Comparison of ENCODE assay signal across 12 mouse cellular contexts in the genomic region with DNA sequence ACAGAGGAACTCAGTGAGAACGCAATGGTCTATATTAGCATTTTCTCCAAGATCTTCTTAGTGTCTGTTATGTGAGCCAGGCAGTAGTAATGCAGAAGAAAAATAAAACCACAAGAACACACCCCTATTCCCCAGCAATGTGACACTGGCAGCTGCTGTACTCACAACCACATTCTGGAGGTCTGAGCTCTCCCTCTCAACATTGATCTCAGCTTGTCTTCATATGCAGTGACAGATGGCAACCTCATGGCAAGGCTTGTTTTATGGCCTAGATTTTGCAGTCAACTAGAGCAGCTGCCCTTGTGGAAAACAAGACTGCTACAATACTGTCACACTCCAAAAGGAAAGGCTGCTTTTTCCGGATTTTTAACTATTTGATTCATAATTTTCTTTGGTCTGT.
DNase-seq lines count a peak whose midpoint lies in the region; ATAC-seq lines count a peak whose summit lies in the region.
"Had no signal": no experiment of that assay in that cellular context is flagged by ENCODE, and none has a peak within 500 bp of the region (broad histone marks: within the 10 kb centered on the region; RNA-seq: fewer than 3 reads in every experiment).

No protein-coding gene starts in this region.

- H3K27me3 ChIP-seq in hindbrain, embryonic 16.5 days (replicated peaks; ENCODE audit: control insufficient read depth, insufficient read depth, low read length) = no peaks in the 10 kb centered on the region
- H3K27me3 ChIP-seq in hindbrain, embryonic 12.5 days = no peaks in the 10 kb centered on the region
- no peaks in the 10 kb centered on the region for H3K27me3 ChIP-seq in midbrain, embryonic 16.5 days (ENCODE audit: control insufficient read depth, insufficient read depth, low read depth, low read length)
- H3K27me3 ChIP-seq: CH12.LX; limb, embryonic 15.5 days; megakaryocyte, embryonic 14.5 days; stomach, embryonic 15.5 days had no signal

- H3K9me3 ChIP-seq in hindbrain, embryonic 16.5 days (ENCODE audit: control insufficient read depth, low read length) = no peaks in the 10 kb centered on the region
- no peaks in the 10 kb centered on the region for H3K9me3 ChIP-seq in hindbrain, embryonic 12.5 days (replicated peaks)
- no peaks in the 10 kb centered on the region for H3K9me3 ChIP-seq in midbrain, embryonic 16.5 days (replicated peaks; ENCODE audit: control insufficient read depth, low read length, poor library complexity, severe bottlenecking)
- H3K9me3 ChIP-seq: limb, embryonic 15.5 days; megakaryocyte, embryonic 14.5 days; stomach, embryonic 15.5 days had no signal

- no peaks in the 10 kb centered on the region for H3K4me1 ChIP-seq in hindbrain, embryonic 16.5 days (ENCODE audit: control insufficient read depth, insufficient read depth, low read depth, low read length)
- H3K4me1 ChIP-seq in hindbrain, embryonic 12.5 days = no peaks in the 10 kb centered on the region
- H3K4me1 ChIP-seq in midbrain, embryonic 16.5 days (ENCODE audit: control insufficient read depth, insufficient read depth, low read length) = no peaks in the 10 kb centered on the region
- H3K4me1 ChIP-seq: limb, embryonic 15.5 days; megakaryocyte, embryonic 14.5 days; stomach, embryonic 15.5 days had no signal

- peak; percentile 64 for ATAC-seq in hindbrain, embryonic 16.5 days
- no peak for ATAC-seq in hindbrain, embryonic 12.5 days (ENCODE audit: low FRiP score)
- ATAC-seq in midbrain, embryonic 16.5 days = no peak

- H3K4me3 ChIP-seq in hindbrain, embryonic 16.5 days (ENCODE audit: low read length) = no peak overlapping the region
- H3K4me3 ChIP-seq in hindbrain, embryonic 12.5 days = no peak overlapping the region
- no peak overlapping the region for H3K4me3 ChIP-seq in midbrain, embryonic 16.5 days (ENCODE audit: low read depth, low read length)
- H3K4me3 ChIP-seq: limb, embryonic 15.5 days; megakaryocyte, embryonic 14.5 days; stomach, embryonic 15.5 days had no signal

- no peak overlapping the region for H3K27ac ChIP-seq in hindbrain, embryonic 16.5 days (ENCODE audit: low read depth, low read length)
- no peak overlapping the region for H3K27ac ChIP-seq in hindbrain, embryonic 12.5 days
- no peak overlapping the region for H3K27ac ChIP-seq in midbrain, embryonic 16.5 days (ENCODE audit: low read length)
- H3K27ac ChIP-seq: limb, embryonic 15.5 days; stomach, embryonic 15.5 days had no signal

- 88% methylated on average over 2 of the region's 2 CpGs for WGBS in hindbrain, embryonic 16.5 days
- WGBS in hindbrain, embryonic 12.5 days = 86% methylated on average over 2 of the region's 2 CpGs
- WGBS in midbrain, embryonic 16.5 days = 91% methylated on average over 2 of the region's 2 CpGs

- peak; percentile 80 for DNase-seq in cerebellum, adult 9-10 months
- DNase-seq in layer of hippocampus, adult 9-10 months (ENCODE audit: low spot score) = peak; percentile 33
- peak; percentile 28 for DNase-seq in thymus, postnatal 0 days (ENCODE audit: low spot score)
- no peak for DNase-seq in kidney, adult 9 months
- no peak for DNase-seq in left cerebral cortex, adult 9 months (ENCODE audit: low spot score in 2 of 2)

- H3K36me3 ChIP-seq in hindbrain, embryonic 16.5 days (ENCODE audit: control insufficient read depth, insufficient read depth, low read length) = no peaks in the 10 kb centered on the region
- no peaks in the 10 kb centered on the region for H3K36me3 ChIP-seq in hindbrain, embryonic 12.5 days
- no peaks in the 10 kb centered on the region for H3K36me3 ChIP-seq in midbrain, embryonic 16.5 days (ENCODE audit: control insufficient read depth, insufficient read depth, low read length)
- H3K36me3 ChIP-seq: limb, embryonic 15.5 days; stomach, embryonic 15.5 days had no signal

- H3K4me2 ChIP-seq in hindbrain, embryonic 16.5 days (ENCODE audit: low read length) = no peak overlapping the region
- no peak overlapping the region for H3K4me2 ChIP-seq in hindbrain, embryonic 12.5 days (replicated peaks)
- no peak overlapping the region for H3K4me2 ChIP-seq in midbrain, embryonic 16.5 days (ENCODE audit: low read length)
- H3K4me2 ChIP-seq: limb, embryonic 15.5 days; stomach, embryonic 15.5 days had no signal

- H3K9ac ChIP-seq in hindbrain, embryonic 16.5 days (ENCODE audit: low read depth, low read length) = no peak overlapping the region
- no peak overlapping the region for H3K9ac ChIP-seq in hindbrain, embryonic 12.5 days
- no peak overlapping the region for H3K9ac ChIP-seq in midbrain, embryonic 16.5 days (ENCODE audit: low read depth, low read length)
- H3K9ac ChIP-seq: limb, embryonic 15.5 days; stomach, embryonic 15.5 days had no signal

Comparison
In these comparisons a context has a peak if more than half of its experiments do, and no peak if none do; other contexts are left out.
1. DNase-seq: peak in cerebellum, adult 9-10 months (single experiment), layer of hippocampus, adult 9-10 months (single experiment) and thymus, postnatal 0 days (single experiment); none in kidney, adult 9 months (single experiment) and left cerebral cortex, adult 9 months (0 of 2).